Mouse (Mus musculus) liver, adult 2 months (tissue): ENCODE data around the gene Zfp704. TPM values are rescaled to one million over a fixed set of nuclear protein-coding genes. Genes with fewer than 3 reads are reported as not detected.

ENCODE experiments used
- DNase-seq: peaks from one replicate; pipeline ENCODE4 v3.0.0-alpha.2; 2011; ENCODE audit warnings: low read depth, low spot score; ENCODE audit errors: extremely low read depth
- H3K27ac ChIP-seq: fragments of 200-500 bp; replicated peaks from 2 replicates; pipeline ENCODE4 v1.5.1; 2012; ENCODE audit warnings: low read depth, mild to moderate bottlenecking, control low read depth, inconsistent platforms, low read length; ENCODE audit not compliant: insufficient read depth
- H3K27me3 ChIP-seq: fragments of 200-500 bp; 2 replicates; pipeline ENCODE4 v1.6.1; 2012; ENCODE audit warnings: mild to moderate bottlenecking, moderate library complexity, low read length, inconsistent platforms; ENCODE audit not compliant: control insufficient read depth, insufficient read depth
- H3K36me3 ChIP-seq: fragments of 200-500 bp; 2 replicates; pipeline ENCODE4 v1.6.1; 2012; ENCODE audit warnings: low read length, inconsistent platforms; ENCODE audit not compliant: control insufficient read depth, insufficient read depth
- H3K4me1 ChIP-seq: fragments of 200-500 bp; 2 replicates; pipeline ENCODE4 v1.6.1; 2011; ENCODE audit warnings: low read length; ENCODE audit not compliant: control insufficient read depth, insufficient read depth
- H3K4me3 ChIP-seq: fragments of 200-500 bp; 2 replicates; pipeline ENCODE4 v1.5.1; 2011; ENCODE audit warnings: low read depth, mild to moderate bottlenecking, control low read depth, low read length, moderate library complexity; ENCODE audit not compliant: insufficient read depth
- H3K79me2 ChIP-seq: fragments of 200-500 bp; 2 replicates; pipeline ENCODE4 v1.6.1; 2012; ENCODE audit warnings: inconsistent platforms, mild to moderate bottlenecking, low read length, moderate library complexity; ENCODE audit not compliant: control insufficient read depth, insufficient read depth
- H3K9ac ChIP-seq: fragments of 200-500 bp; 2 replicates; pipeline ENCODE4 v1.6.1; 2012; ENCODE audit warnings: low read depth, mild to moderate bottlenecking, control low read depth, inconsistent platforms, low read length
- CTCF ChIP-seq: fragments of 200-500 bp; IDR thresholded peaks from 2 replicates; pipeline ENCODE4 v1.5.1; 2011; ENCODE audit warnings: low read depth, low read length, control low read depth
- POLR2A ChIP-seq: fragments of 200-500 bp; IDR thresholded peaks from 2 replicates; pipeline ENCODE4 v1.6.1; 2011; ENCODE audit warnings: low read length, control low read depth; ENCODE audit not compliant: insufficient read depth; ENCODE audit errors: extremely low read depth
- WGBS: fragments of 180-500 bp; shearing (Covaris S2); methylation state at CpG from one replicate; pipeline ENCODE4 v1.1.7; 2018; 5-methylcytosine and 5-hydroxymethylcytosine counted together
- polyA plus RNA-seq: library from polyadenylated mRNA; depleted of rRNA; stranded (reverse); fragments of >200 nt; gene quantifications from 2 replicates; pipeline ENCODE4 v1.2.3, GENCODE M21; 2012; rRNA removed
- total RNA-seq: library from RNA; depleted of rRNA; stranded (reverse); fragments of >200 nt; gene quantifications from 2 replicates; pipeline ENCODE4 v1.2.3, GENCODE M21; 2014; rRNA removed

Zfp704 gene
- 3.2 and 3.5 TPM in 2 replicates for total RNA-seq
- 1.0 and 1.3 TPM in 2 replicates for polyA plus RNA-seq

DNA sequence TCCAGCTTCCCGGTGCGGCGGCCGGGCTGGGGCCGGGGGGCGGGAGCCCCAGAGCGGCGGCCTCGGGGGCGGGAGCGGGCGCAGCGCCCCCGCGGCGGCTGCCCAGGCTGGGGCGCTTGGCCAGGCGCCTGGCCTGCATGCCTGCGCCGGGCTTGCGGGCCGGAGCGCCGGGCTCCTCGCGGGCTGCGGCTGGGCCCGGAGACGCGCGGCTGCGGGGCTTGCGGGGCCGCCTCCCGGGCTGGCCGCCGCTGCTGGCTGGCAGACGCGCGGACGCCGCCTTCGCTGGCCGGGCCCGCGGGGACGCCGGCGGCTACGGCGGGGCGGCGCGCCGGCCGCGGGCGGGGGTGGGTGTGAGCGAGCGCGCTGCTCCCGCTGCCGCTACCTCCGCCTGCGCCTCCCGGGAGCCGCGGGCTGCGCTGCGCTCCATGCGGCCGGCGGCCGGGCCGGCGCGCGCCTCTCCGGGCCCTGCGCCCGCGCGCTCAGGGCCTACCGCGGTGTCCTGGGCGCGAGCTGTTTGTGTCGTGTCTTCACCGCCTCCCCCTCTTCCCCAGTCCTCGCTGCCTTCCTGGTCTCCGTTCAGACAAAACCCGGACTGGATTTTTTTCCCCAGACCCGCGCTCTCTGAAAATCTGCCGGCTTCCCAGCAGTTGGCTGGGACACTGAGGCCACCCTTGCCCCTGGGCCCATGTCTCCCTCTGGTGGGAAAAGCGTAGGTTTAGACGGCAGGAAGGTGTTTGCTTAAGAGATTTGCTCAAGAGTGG lies at the start of gene Zfp704:
Gene Zfp704, minus strand, starts transcription at position 505 of the 761 bp plus-strand sequence.
- no peak within 1 kb of the TSS for H3K27ac ChIP-seq
- H3K9ac ChIP-seq = peak within 1 kb of the TSS; percentile 90
- peak within 1 kb of the TSS; percentile 94 for H3K4me3 ChIP-seq
- TF ChIP-seq CTCF (peak; percentile 59), POLR2A (0 out of 2 replicates have a peak, but pooled peaks have one; percentile 11)
- H3K4me1 ChIP-seq = no peaks in the 10 kb centered on the region
- H3K79me2 ChIP-seq = no peaks in the 10 kb centered on the region; the same call in 1 of the 2 replicates
- DNase-seq = peak; percentile 64
- no peaks in the 10 kb centered on the region for H3K36me3 ChIP-seq
- no peaks in the 10 kb centered on the region for H3K27me3 ChIP-seq
- WGBS = 9% methylated on average over 95 of the region's 97 CpGs

DNA sequence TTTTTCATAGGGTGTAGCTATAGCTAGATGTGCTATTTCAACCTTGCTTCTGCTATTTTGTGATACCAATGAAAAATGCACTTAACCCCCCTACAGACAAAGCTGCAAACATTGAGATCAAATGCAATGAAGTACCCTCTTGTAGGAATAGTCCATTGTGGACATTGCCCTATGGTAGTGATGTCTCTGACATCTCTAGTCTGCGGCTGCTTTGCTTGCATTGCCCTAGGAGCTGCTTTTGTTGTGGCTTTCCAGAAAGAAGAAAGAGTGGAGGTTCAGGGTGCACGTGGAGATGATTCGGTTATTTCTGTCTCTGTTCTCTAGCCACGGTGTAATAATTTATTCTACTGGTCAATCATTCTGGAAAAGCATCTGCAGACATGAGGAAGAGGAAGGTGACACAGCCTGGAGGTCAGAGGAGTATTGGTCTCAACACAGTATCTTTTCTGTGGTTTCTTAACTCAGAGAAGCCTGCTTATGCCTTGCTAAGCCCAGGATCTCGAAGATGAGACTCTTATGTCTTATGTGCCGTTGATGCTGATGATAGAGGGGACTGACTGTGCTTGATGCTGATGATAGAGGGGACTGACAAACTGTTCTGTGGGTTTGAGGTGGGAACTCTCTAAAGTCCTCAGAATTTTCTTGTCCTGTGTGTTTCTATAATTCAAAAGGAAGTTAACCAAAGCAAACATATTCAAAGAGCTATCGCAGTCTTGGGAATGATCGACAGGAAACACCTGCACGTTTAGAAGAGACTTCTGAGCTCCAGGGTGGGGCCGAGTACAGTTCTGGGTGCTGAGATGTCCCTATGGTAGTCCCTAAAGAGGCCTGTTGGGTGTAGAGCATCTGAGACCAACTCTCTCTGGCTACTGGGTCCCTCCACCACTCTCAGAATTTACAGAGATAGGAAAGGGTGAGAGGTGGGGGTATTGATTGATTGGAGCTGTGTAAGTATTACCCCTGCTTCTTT lies 23.4 kb upstream of the Zfp704 start:
- Histone ChIP-seq H3K79me2 (no peaks in the 10 kb centered on the region), H3K4me3 (no peak overlapping the region), H3K9ac (no peak overlapping the region), H3K27ac (no peak overlapping the region), H3K4me1 (no peaks in the 10 kb centered on the region), H3K27me3 (no peaks in the 10 kb centered on the region), H3K36me3 (no peaks in the 10 kb centered on the region)
- 78% methylated on average over 10 of the region's 10 CpGs for WGBS
- no peak for TF ChIP-seq CTCF
- no peak for TF ChIP-seq POLR2A
- no peak for DNase-seq

- H3K27ac ChIP-seq = no peak overlapping the region
- WGBS = 17% methylated on average over 17 of the region's 17 CpGs
- no peaks in the 10 kb centered on the region for H3K36me3 ChIP-seq
- no peak overlapping the region for H3K9ac ChIP-seq
- no peak for DNase-seq
- no peaks in the 10 kb centered on the region for H3K79me2 ChIP-seq
- no peak for TF ChIP-seq POLR2A
- no peak for TF ChIP-seq CTCF
- H3K4me3 ChIP-seq = no peak overlapping the region
- no peaks in the 10 kb centered on the region for H3K27me3 ChIP-seq
- no peaks in the 10 kb centered on the region for H3K4me1 ChIP-seq
These were observed 20.1 kb upstream of the Zfp704 start for GRCm38 (mm10) chr3:9629951-9630350.

GRCm38 (mm10) chr3:9628041-9628440 lies 18.2 kb upstream of the Zfp704 start:
- H3K36me3 ChIP-seq = no peaks in the 10 kb centered on the region
- H3K27ac ChIP-seq = no peak overlapping the region
- no peaks in the 10 kb centered on the region for H3K27me3 ChIP-seq
- TF ChIP-seq CTCF (no peak), POLR2A (no peak)
- no peak overlapping the region for H3K9ac ChIP-seq
- no peak for DNase-seq
- H3K4me1 ChIP-seq = no peaks in the 10 kb centered on the region
- no peaks in the 10 kb centered on the region for H3K79me2 ChIP-seq
- H3K4me3 ChIP-seq = no peak overlapping the region
- 63% methylated on average over 4 of the region's 4 CpGs for WGBS

DNA sequence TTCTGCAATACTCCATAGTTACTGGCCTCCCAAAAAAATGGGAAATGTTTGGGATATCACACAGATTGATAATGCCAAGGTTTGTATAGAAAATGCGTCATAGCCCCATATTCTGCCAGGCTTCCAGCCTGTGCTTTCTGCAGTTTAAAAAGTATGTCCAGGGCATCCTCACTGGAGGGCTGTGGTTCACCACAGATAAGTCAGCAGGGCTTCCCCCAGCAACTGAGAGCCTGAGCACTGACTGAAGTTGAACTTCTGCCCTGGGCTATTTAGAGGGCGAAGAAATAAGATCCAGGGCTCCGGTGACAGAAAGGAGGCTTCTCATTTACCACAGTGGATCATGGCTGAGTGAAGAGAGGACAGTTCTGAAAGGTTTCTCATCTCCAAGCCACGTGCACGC lies 16.3 kb upstream of the Zfp704 start:
- no peak overlapping the region for H3K9ac ChIP-seq
- TF ChIP-seq CTCF = no peak
- no peak for TF ChIP-seq POLR2A
- H3K4me3 ChIP-seq = no peak overlapping the region
- WGBS = 80% methylated on average over 5 of the region's 5 CpGs
- H3K4me1 ChIP-seq = no peaks in the 10 kb centered on the region
- no peaks in the 10 kb centered on the region for H3K36me3 ChIP-seq
- no peaks in the 10 kb centered on the region for H3K79me2 ChIP-seq
- no peak overlapping the region for H3K27ac ChIP-seq
- DNase-seq = no peak
- no peaks in the 10 kb centered on the region for H3K27me3 ChIP-seq
